Mouse (Mus musculus) frontal cortex, postnatal 10 days (tissue): ENCODE measurements around the gene Iqcc.

Experiments
- DNase-seq, 2 experiments: peaks; one replicate each; pipeline ENCODE4 v3.0.0; 2022; ENCODE audit warnings: low spot score in 2 of 2, mixed read lengths in 1 of 2

Iqcc gene

GRCm38 (mm10) chr4:129578466-129578865, 40.4 kb downstream of the Iqcc start, which contains the start of gene Fam167b:
Gene Fam167b, minus strand, starts transcription at chr4:129578549.
- no peak for DNase-seq

GRCm38 (mm10) chr4:129577688-129578087, 41.2 kb downstream of the Iqcc start:
- no peak for DNase-seq

GRCm38 (mm10) chr4:129576863-129577491, 41.9 kb downstream of the Iqcc start:
- DNase-seq: peak in 1 of 2 experiments; percentile 56

GRCm38 (mm10) chr4:129575171-129575844, 43.6 kb downstream of the Iqcc start:
- no peak for DNase-seq

GRCm38 (mm10) chr4:129573430-129573829, 45.5 kb downstream of the Iqcc start, which contains the start of gene Lck:
Gene Lck, minus strand, starts transcription at chr4:129573641.
- DNase-seq: no peak

DNA sequence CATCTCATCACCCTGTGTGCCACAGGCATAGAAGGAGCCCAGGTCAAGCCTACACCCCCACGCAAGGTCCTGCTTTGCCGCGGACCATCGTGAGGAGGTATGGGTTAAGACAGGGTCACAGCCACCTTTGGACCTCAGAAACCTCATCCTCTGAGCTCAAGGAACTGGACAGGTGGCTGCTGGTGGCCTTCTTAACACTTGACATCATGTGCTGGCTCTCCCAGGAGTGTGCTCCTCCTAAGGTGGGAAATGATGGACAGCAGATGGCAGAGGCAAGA, 45.9 kb downstream of the Iqcc start:
- DNase-seq: no peak

DNA sequence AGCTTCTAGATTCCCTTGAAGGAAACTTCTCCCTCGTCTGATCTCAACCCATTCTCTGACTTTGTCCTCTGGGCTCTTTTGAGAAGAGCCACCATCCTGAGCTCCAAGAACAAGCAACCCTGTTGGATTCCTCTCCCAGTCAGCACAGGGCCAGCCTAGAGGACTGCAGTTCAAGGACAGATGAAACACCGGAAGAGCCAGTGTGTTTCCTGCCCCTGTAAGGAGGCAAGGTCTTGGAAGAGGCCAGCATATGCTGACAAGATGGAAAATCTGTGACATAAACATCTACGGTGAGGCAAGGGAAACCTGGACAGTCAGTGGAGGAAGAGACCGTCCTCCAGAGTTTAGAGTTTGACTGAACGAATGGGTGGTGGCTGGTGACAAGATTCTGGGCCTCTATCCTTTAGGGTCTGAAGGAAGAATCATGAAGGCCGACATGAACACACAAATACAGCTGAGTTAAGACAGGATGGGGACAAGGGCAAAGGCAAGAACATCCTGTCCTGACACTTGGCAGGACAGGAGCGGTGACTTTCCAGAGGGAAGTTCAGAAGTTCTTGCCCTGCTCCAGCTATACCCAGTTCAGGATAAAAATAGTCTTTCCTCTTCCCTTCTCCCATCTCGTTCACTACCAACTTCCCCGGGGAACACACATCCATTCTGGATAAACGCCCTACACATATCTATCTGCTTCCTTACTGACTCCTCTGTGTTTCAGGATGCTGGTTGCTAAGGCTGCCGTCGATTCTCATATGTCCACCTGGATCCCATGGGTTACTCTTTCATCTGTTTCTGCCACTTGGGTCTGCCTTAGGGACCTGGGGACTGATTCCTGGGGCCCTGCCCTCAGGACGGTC, 46.4 kb downstream of the Iqcc start:
- no peak for DNase-seq

GRCm38 (mm10) chr4:129571551-129572084, 47.3 kb downstream of the Iqcc start:
- no peak for DNase-seq

DNA sequence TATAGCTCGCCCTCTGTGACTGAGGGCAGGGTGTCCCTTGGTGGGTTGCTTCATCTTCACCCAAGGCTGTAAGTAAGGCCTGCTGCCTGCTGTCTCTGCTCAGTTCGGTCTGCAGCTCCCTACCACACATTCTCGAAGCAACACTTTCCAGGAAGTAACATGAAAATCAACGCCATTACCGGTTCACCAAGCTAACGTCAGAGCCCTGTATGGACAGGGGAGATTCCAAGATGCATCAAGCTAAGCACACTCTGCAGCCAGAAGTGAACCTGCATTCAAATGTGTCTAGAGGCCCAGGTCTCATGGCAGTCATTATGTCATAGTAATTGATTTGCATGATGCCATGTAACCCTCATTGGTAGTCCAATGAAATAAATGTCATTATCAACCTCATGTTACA, 48.9 kb downstream of the Iqcc start:
- no peak for DNase-seq

- DNase-seq: no peak
Measured at GRCm38 (mm10) chr4:129568366-129568765, 50.5 kb downstream of the Iqcc start.

DNA sequence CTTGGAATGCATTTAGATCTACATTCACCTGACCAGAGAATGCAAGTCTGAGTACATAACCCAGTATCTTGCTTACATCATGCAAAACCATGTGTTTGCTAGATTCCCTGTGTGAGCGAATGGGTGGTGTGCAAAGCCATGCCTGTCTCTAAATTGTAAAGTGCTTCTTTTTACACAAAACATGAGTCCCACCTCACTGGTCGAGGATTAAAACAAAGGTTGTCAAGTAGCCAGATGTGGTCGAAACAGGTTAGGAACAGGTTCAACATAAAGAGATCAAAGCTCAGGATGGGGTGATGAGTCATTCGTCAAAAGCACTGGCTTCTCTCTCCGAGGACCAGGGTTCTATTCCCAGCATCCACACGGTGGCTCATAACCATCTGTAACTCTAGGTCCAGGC, 53.8 kb downstream of the Iqcc start:
- DNase-seq: no peak
